Mouse (Mus musculus) embryonic fibroblast, embryonic 13.5 days (primary cell): Measurements from ENCODE around the gene Igfbpl1.

ENCODE experiments used
- CTCF ChIP-seq: IDR thresholded peaks from 2 replicates; pipeline ENCODE4 v1.5.1; 2011; ENCODE audit warnings: mild to moderate bottlenecking, control low read depth, low read length, moderate library complexity, borderline replicate concordance; ENCODE audit not compliant: insufficient read depth
- POLR2A ChIP-seq: IDR thresholded peaks from 2 replicates; pipeline ENCODE4 v1.6.1; 2011; ENCODE audit warnings: low read depth, mild to moderate bottlenecking, control low read depth, low read length, moderate library complexity

DNA sequence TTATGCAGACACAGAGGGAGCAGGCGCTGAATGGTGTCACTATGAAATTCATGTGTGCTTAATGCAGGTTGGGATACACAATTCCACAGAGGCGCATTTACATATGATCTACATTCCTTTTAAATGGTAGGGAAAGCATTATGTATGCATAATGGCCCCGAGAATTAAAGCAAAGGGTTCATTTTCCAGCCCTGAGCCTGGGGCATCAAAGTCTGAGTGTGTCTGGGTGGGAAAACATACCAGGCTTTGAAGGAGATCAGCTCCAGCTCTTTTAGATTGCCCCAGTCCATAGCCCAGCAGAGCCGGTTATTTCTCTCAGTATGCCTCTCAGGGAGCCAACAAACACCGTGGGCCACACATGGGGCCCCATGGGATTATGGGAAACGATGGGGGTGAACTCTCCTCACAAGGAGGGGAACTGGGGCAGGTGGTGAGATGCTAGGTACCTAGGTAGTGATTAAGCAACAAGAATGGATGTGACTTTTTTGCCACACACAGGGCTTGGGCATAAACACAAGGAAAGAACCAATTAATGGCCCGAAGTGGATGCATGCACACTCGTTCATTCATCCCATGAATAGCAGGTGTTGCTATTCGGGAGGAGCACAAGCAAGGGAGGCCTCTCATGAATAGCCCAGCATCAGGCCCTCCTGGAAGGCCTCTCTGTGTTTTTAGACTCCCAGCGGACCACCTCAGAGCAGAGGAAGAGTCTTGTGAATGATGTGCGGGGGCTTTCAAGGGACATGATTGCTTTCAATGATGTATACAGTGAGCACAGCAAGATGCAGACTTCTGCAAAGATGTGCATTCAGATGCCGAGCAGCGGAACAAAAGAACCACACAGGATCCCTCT is 3.4 kb upstream of the Igfbpl1 start:
- no peak for TF ChIP-seq CTCF
- TF ChIP-seq POLR2A = no peak
